Mouse (Mus musculus) kidney, adult 18-20 months (tissue): ENCODE results near the gene Phgdh.
A peak's percentile ranks its signal among the peaks of the same experiment; 100 is the strongest.

Experiments
- DNase-seq: peaks from one replicate; pipeline ENCODE4 v3.0.0; 2021

The Phgdh gene

DNA sequence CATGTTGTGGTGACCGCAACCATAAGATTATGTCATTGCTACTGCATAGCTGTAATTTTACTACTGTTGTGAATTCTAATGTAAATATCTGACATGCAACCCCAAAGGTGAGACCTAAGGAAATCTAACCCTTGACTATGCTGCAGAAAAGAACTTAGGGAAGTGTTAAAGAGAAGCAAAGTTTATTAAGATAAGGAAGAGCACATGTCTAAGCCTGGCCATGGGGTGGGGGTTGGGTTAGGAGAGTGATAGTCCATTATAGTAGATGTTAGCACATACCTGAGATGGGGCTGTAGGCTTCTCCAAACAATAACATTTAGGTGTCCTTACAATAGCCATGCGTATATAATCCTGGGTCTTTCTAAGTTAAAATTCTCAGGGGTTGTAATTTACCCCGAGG, 3.4 kb upstream of the Phgdh start:
- DNase-seq, result no peak

GRCm38 (mm10) chr3:98340818-98341594, 1.2 kb upstream of the Phgdh start:
- no peak for DNase-seq

- peak; percentile 48 for DNase-seq
Observed at GRCm38 (mm10) chr3:98339097-98339705, 589 bp downstream of the Phgdh start.

GRCm38 (mm10) chr3:98338584-98339041, 1.2 kb downstream of the Phgdh start:
- peak; percentile 76 for DNase-seq

DNA sequence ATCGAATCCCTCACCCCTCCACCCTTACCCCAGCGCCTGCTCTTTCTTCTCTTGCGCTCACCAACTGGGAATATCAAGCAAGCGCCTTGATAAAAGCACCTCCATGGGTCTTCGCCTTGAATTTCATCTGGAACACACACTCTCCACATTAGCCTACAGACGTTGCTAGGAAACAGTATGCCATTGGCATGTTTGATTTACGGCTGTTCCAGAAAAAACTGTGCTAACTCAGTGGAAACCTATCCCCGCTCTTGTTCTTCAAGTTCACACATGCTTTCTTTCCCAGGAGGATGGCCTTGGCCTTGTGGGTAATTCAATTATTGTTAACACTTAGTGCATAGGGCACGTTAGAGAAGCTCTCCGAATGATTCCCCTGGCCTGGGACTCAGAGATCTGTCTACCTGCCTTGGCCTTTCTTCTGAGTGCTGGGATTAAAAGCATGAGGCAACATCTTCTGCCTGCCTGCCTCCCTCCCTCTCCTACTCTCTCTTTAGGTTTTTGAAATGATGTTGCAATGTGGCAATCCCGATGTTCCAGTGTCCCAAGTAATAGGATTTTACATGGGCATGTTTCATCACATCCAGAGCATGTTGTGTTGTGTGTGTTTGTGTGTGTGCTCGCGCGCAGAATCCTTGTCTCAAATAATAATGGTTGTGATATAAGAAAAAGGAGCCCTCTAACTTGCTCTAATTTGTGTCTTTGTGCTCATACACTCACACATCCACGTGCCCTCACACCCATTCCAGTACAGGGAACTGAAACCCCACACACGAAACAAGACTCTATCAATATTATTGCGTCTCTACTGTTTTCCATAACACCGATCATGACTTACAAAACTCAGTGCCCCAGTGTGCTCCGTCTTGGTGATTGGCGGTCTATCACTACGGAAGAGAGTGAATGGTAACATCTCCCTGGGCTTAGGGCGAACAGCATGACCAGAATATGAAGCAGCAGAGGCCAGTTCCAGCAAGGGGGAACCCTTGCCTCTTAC, 2.8 kb downstream of the Phgdh start:
- no peak for DNase-seq

DNA sequence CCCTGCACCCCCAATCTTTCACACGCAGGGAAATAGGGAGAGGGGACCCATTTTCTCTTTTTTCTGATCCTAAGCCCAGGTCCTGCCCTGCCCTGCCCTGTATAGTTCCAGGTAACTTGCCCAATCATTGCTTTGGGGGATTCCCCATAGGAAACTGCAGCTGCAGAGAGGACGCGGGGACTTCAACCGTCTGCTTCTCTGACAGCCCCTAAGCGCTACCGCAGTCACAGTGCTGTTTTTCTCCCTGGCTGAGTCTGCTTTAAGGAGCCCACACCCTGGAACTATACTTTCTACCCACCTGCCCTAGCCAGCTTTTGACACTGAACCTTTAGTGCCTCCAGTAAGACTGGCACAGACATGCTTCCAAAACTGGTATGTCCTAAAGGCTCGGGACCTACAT, 3.9 kb downstream of the Phgdh start:
- no peak for DNase-seq

GRCm38 (mm10) chr3:98335331-98335730, 4.5 kb downstream of the Phgdh start:
- DNase-seq, result no peak

DNA sequence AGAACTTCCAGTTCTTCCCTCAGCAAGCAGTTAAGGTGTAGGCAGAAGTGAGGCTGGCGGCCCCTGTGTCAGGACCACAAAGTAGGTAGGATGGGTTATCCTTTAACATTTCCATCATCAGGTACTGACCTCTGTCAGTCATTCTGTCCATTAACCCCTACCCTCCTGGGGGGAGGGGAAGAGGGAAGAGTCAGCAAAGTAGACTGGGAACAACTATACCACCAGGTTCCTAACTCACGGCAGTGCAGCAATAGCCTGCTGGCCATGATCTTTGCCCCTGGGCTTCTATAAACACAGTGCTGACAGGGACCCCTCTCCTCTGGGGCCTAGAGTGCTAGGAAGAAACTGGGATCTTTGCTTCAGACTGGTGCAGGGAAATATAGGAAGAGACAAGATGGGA, 5.8 kb downstream of the Phgdh start:
- DNase-seq, result no peak

DNA sequence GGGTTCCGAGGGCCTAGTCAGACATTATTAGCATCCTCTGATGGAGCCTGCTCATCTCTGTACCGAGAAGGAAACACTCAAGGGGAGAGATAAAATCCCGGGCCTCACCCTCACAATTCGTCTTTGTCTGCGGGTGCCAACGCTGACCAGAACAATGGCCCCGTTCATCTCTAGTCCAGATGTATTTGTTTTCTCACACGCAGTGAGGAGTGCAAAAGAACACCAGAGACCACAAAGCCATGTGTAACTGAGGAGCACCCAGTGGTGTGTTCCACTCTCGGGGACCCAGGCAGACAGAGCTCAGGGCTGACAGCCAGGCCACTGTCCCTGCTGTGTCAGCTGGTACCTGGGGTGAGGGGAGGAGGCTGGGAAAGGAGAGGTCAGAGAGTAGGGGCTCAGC, 15.6 kb downstream of the Phgdh start:
- no peak for DNase-seq

DNA sequence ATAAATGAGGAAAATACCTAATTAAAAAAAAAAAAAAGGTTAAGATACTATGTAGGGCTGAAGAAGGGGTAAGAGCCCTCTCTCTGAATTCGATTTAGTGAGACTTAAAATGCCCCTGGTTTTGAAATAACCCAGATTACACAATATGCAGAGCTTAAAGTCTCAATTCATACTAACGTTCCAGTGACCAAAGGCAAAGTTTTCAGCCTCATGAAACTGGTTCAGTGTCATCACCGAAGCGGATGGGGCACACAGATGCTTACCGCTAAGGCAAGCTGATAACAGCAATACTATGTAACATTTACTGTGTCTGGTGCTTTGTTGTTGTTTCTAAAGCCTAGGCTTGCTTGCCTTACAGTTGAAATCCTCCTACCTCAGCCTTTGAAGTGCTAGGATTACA, 17.6 kb downstream of the Phgdh start:
- DNase-seq, result no peak

- DNase-seq, result no peak
Observed at GRCm38 (mm10) chr3:98319190-98319589, 20.6 kb downstream of the Phgdh start.

GRCm38 (mm10) chr3:98317143-98317542, 22.6 kb downstream of the Phgdh start:
- no peak for DNase-seq

GRCm38 (mm10) chr3:98315181-98315580, 24.6 kb downstream of the Phgdh start:
- no peak for DNase-seq

- no peak for DNase-seq
Observed at GRCm38 (mm10) chr3:98313294-98314155, 26.3 kb downstream of the Phgdh start.

- peak; percentile 63 for DNase-seq
Observed at GRCm38 (mm10) chr3:98312867-98313266, 26.9 kb downstream of the Phgdh start.

GRCm38 (mm10) chr3:98310456-98310855, 29.3 kb downstream of the Phgdh start:
- DNase-seq, result no peak

DNA sequence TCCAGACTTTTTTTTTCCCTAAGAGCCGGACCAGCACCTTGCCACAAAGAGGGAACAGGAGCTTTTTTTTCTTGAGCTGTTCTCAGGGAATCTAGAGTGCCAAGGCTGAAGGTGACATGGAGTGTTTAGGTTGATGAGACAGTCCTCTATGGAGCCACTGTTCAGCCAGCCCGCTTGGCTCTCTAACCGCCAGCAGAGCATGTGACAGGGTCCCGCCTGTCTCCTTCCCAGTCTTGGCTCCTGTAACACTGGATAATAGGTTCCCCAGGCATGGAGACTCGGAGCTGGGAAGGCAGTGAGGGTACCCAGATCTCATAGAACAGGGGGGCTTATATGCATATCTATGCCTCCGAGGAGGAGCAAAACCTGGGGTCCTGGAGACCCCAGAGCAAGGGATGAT, 31.2 kb downstream of the Phgdh start:
- DNase-seq, result no peak

DNA sequence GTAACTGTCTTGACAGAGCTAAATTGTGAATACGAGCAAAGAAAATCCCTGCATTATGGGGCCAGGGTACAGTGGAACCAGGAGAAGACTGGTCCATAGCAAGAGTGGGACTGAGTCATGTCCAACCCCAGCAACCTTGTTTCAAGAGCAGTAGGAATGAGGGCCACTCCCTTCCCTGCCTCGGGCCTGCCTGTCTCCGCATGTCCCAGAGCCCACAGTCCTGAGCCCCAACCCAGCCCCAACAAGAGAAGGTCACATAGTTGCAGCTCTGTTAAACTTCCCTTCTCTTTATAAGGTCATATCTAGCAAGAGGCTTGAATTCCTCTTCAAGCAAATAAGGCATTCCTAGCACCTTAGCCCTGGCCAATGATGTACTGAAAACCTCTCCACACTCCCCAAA, 38.0 kb downstream of the Phgdh start:
- DNase-seq, result no peak

DNA sequence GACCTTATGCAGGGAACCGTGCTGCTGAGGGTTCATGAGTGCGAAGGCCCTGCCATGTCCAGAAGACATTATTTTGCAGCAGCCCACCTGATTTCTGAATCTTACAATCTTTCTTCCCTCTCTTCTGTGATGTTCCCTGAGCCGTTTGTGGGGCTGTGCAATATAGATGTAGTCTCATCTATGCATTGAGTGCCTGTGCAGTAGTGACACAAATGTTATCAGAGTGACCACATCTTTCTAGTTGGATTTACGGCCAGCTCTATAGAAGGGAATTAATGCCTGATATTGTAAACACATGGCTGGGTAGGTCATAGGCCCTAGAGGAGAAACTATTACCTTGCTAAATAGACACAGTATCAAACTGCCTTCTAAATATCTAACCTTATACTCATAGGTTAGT, 39.5 kb downstream of the Phgdh start:
- no peak for DNase-seq

- no peak for DNase-seq
Observed at GRCm38 (mm10) chr3:98299391-98300100, 40.2 kb downstream of the Phgdh start.

DNA sequence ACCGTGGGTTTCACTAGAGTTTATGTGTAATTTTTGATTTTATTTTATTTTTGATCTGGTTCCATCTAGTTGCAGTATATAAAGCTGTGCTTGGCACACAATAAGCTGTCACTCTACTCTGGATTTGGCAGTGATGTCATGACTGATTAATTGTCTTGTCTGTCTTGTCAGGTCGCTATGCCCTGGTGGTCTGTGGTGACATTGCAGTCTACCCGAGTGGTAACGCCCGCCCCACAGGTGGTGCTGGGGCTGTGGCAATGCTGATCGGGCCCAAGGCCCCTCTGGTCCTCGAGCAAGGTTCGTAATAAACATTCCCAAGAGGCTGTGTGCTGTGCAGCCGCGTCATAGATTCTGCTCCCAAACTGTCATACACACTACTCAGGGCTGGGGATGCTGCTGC, 43.8 kb downstream of the Phgdh start:
- DNase-seq, result no peak

GRCm38 (mm10) chr3:98291044-98291443, 48.7 kb downstream of the Phgdh start:
- DNase-seq, result no peak
